Mouse (Mus musculus): ENCODE results near the gene Flt3l.

GRCm38 (mm10) chr7:45103652-45104180 lies 32.5 kb downstream of the Flt3l start, which contains the start of gene Fcgrt:
- TF ChIP-seq MAX (IDR thresholded peaks at IDR 0.05) (no peak), CTCF (IDR thresholded peaks at IDR 0.05; ENCODE audit: control insufficient read depth, insufficient read depth, insufficient read length) (no peak), MYOG (IDR thresholded peaks at IDR 0.05; ENCODE audit: control insufficient read depth, extremely low read depth, insufficient read length) (no peak)
